In the genomic region with DNA sequence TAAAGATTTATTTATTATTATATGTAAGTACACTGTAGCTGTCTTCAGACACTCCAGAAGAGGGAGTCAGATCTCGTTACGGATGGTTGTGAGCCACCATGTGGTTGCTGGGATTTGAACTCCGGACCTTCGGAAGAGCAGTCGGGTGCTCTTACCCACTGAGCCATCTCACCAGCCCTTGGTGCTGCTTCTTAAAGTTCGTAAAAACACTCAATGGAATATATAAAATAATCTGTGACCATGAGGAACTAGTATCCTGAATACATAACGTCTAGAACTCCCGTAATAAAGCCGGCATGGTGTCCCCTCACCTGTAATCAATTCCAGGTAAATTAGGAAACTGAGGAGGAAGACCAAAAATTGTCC, we compare ENCODE assay signal across 8 mouse cellular contexts. TPM values are rescaled to one million over a fixed set of nuclear protein-coding genes. Genes with fewer than 3 reads are reported as not detected.
A peak's percentile ranks its signal among the peaks of the same experiment; 100 is the strongest.
DNase-seq lines count a peak whose midpoint lies in the region; ATAC-seq and TF ChIP-seq lines count a peak whose summit lies in the region.
"Not testable (repeated sequence)": the region's sequence is repeated elsewhere in the genome, so short reads cannot be mapped to it uniquely, and the experiment has no call there.

No protein-coding gene starts in this region.

- H3K9me3 ChIP-seq in forebrain, embryonic 16.5 days (ENCODE audit: control insufficient read depth, low read length); hindbrain, embryonic 12.5 days (replicated peaks); kidney, embryonic 15.5 days (replicated peaks); liver, embryonic 13.5 days (replicated peaks); midbrain, embryonic 13.5 days: not testable (repeated sequence)

- H3K27ac ChIP-seq in forebrain, embryonic 16.5 days (ENCODE audit: low read length); hindbrain, embryonic 12.5 days; spleen, adult 2 months (ENCODE audit: insufficient read depth, low read length): not testable (repeated sequence)
- peak overlapping the region; percentile 98; the same call in 1 of the 2 replicates for H3K27ac ChIP-seq in kidney, embryonic 15.5 days
- peak overlapping the region; percentile 45 for H3K27ac ChIP-seq in liver, embryonic 13.5 days
- peak overlapping the region; percentile 51; the same call in 1 of the 2 replicates for H3K27ac ChIP-seq in midbrain, embryonic 13.5 days

- ATAC-seq in forebrain, embryonic 16.5 days; hindbrain, embryonic 12.5 days (ENCODE audit: low FRiP score); kidney, embryonic 15.5 days (replicated peaks; ENCODE audit: low FRiP score); liver, embryonic 13.5 days (ENCODE audit: low read depth); midbrain, embryonic 13.5 days: not testable (repeated sequence)

- not testable (repeated sequence) for H3K27me3 ChIP-seq in forebrain, embryonic 16.5 days (replicated peaks; ENCODE audit: control insufficient read depth, insufficient read depth, low read length); hindbrain, embryonic 12.5 days; kidney, embryonic 15.5 days; liver, embryonic 13.5 days; midbrain, embryonic 13.5 days; spleen, adult 2 months (ENCODE audit: control insufficient read depth, insufficient read depth, low read length)

- not testable (repeated sequence) for H3K36me3 ChIP-seq in forebrain, embryonic 16.5 days (ENCODE audit: control insufficient read depth, insufficient read depth); hindbrain, embryonic 12.5 days; kidney, embryonic 15.5 days; liver, embryonic 13.5 days; midbrain, embryonic 13.5 days; spleen, adult 2 months (ENCODE audit: control insufficient read depth, insufficient read depth, low read length)

- peak; percentile 16 for DNase-seq in CD4-positive, CD25-positive, alpha-beta regulatory T cell, adult 2 months (ENCODE audit: low read depth, low spot score)
- peak; percentile 2 for DNase-seq in embryo, embryonic 9.5 days (ENCODE audit: extremely low spot score)
- DNase-seq in liver, embryonic 13.5 days; spleen, adult 2 months (ENCODE audit: low read depth in 1 of 2, low spot score in 2 of 2): not testable (repeated sequence)

- TF ChIP-seq POLR2A in spleen, adult 2 months (IDR thresholded peaks at IDR 0.05; ENCODE audit: low read depth, low read length) = not testable (repeated sequence)

- peaks cover 17% of the 10 kb centered on the region for H3K4me1 ChIP-seq in forebrain, embryonic 16.5 days (replicated peaks; ENCODE audit: control insufficient read depth, insufficient read depth, low read length)
- H3K4me1 ChIP-seq in hindbrain, embryonic 12.5 days = peaks cover 17% of the 10 kb centered on the region
- H3K4me1 ChIP-seq in kidney, embryonic 15.5 days = peaks cover 17% of the 10 kb centered on the region
- peaks cover 42% of the 10 kb centered on the region for H3K4me1 ChIP-seq in liver, embryonic 13.5 days (replicated peaks)
- peaks cover 18% of the 10 kb centered on the region for H3K4me1 ChIP-seq in midbrain, embryonic 13.5 days (replicated peaks)
- not testable (repeated sequence) for H3K4me1 ChIP-seq in spleen, adult 2 months (ENCODE audit: control insufficient read depth, insufficient read depth, insufficient read length)

- H3K9ac ChIP-seq in forebrain, embryonic 16.5 days (replicated peaks; ENCODE audit: low read depth, low read length); hindbrain, embryonic 12.5 days; midbrain, embryonic 13.5 days (replicated peaks): not testable (repeated sequence)
- H3K9ac ChIP-seq in kidney, embryonic 15.5 days = peak overlapping the region; percentile 99; the same call in 1 of the 2 replicates
- H3K9ac ChIP-seq in liver, embryonic 13.5 days = peak overlapping the region; percentile 23; the same call in 1 of the 2 replicates

- peak overlapping the region; percentile 90 for H3K4me3 ChIP-seq in forebrain, embryonic 16.5 days (replicated peaks; ENCODE audit: low read length)
- peak overlapping the region; percentile 82 for H3K4me3 ChIP-seq in hindbrain, embryonic 12.5 days
- H3K4me3 ChIP-seq in kidney, embryonic 15.5 days (replicated peaks) = peak overlapping the region; percentile 82
- peak overlapping the region; percentile 92 for H3K4me3 ChIP-seq in liver, embryonic 13.5 days (replicated peaks)
- peak overlapping the region; percentile 91 for H3K4me3 ChIP-seq in midbrain, embryonic 13.5 days (replicated peaks)
- H3K4me3 ChIP-seq in spleen, adult 2 months (ENCODE audit: extremely low read depth, insufficient read depth, insufficient read length) = peak overlapping the region; percentile 35

- 47% methylated on average over 7 of the region's 9 CpGs for WGBS in forebrain, embryonic 16.5 days
- 48% methylated on average over 7 of the region's 9 CpGs for WGBS in hindbrain, embryonic 12.5 days
- 42% methylated on average over 7 of the region's 9 CpGs for WGBS in kidney, embryonic 15.5 days
- WGBS in liver, embryonic 13.5 days (ENCODE audit: insufficient replicate concordance) = 39% methylated on average over 7 of the region's 9 CpGs
- 46% methylated on average over 7 of the region's 9 CpGs for WGBS in midbrain, embryonic 13.5 days
- 29% methylated on average over 9 of the region's 9 CpGs for WGBS in spleen, adult 2 months

- not testable (repeated sequence) for TF ChIP-seq CTCF in spleen, adult 2 months (IDR thresholded peaks at IDR 0.05; ENCODE audit: extremely low read depth, insufficient read depth, insufficient read length, insufficient replicate concordance)

- peak overlapping the region; percentile 23 for H3K4me2 ChIP-seq in forebrain, embryonic 16.5 days (ENCODE audit: low read length)
- H3K4me2 ChIP-seq in hindbrain, embryonic 12.5 days (replicated peaks) = peak overlapping the region; percentile 87; the same call in 1 of the 2 replicates
- H3K4me2 ChIP-seq in kidney, embryonic 15.5 days = peak overlapping the region; percentile 73
- H3K4me2 ChIP-seq in liver, embryonic 13.5 days = peak overlapping the region; percentile 83
- H3K4me2 ChIP-seq in midbrain, embryonic 13.5 days (replicated peaks) = peak overlapping the region; percentile 74

RNA-seq across cellular contexts. Expression of a gene that starts 0.3 kb away (rescaled TPM):
- polyA plus RNA-seq in forebrain, embryonic 16.5 days (2015; fragmentation: Nextera tagmentation; extraction: Ambion mirVana) = 184 and 187 TPM in 2 replicates
- 153 and 161 TPM in 2 replicates for polyA plus RNA-seq in hindbrain, embryonic 12.5 days (2016; fragmentation: Nextera tagmentation; extraction: Ambion mirVana)
- polyA plus RNA-seq in kidney, embryonic 15.5 days (2015; fragmentation: Nextera tagmentation; extraction: Ambion mirVana) = 99.3 and 105 TPM in 2 replicates
- 21.7 and 22.4 TPM in 2 replicates for polyA plus RNA-seq in liver, embryonic 13.5 days (2015; fragmentation: Nextera tagmentation; extraction: Ambion mirVana)
- polyA plus RNA-seq in midbrain, embryonic 13.5 days (2015; fragmentation: Nextera tagmentation; extraction: Ambion mirVana) = 171 and 183 TPM in 2 replicates
- 14.6 and 22.1 TPM in 2 replicates for polyA plus RNA-seq in spleen, adult 2 months (2012; rRNA removed)

RNA-seq across cellular contexts. Expression of a gene that starts 0.4 kb away (rescaled TPM):
- 150 and 161 TPM in 2 replicates for polyA plus RNA-seq in forebrain, embryonic 16.5 days (2015; fragmentation: Nextera tagmentation; extraction: Ambion mirVana)
- polyA plus RNA-seq in hindbrain, embryonic 12.5 days (2016; fragmentation: Nextera tagmentation; extraction: Ambion mirVana) = 179 and 194 TPM in 2 replicates
- polyA plus RNA-seq in kidney, embryonic 15.5 days (2015; fragmentation: Nextera tagmentation; extraction: Ambion mirVana) = 201 and 202 TPM in 2 replicates
- polyA plus RNA-seq in liver, embryonic 13.5 days (2015; fragmentation: Nextera tagmentation; extraction: Ambion mirVana) = 87.3 and 113 TPM in 2 replicates
- polyA plus RNA-seq in midbrain, embryonic 13.5 days (2015; fragmentation: Nextera tagmentation; extraction: Ambion mirVana) = 142 and 145 TPM in 2 replicates
- 18.1 and 18.7 TPM in 2 replicates for polyA plus RNA-seq in spleen, adult 2 months (2012; rRNA removed)

RNA-seq across cellular contexts. Expression of a gene that starts 31.1 kb away (rescaled TPM):
- polyA plus RNA-seq in forebrain, embryonic 16.5 days (2015; fragmentation: Nextera tagmentation; extraction: Ambion mirVana) = 7.0 and 10.3 TPM in 2 replicates
- polyA plus RNA-seq in hindbrain, embryonic 12.5 days (2016; fragmentation: Nextera tagmentation; extraction: Ambion mirVana) = 5.8 and 6.6 TPM in 2 replicates
- polyA plus RNA-seq in kidney, embryonic 15.5 days (2015; fragmentation: Nextera tagmentation; extraction: Ambion mirVana) = 20.0 and 24.6 TPM in 2 replicates
- 1.3 TPM in 2 replicates for polyA plus RNA-seq in liver, embryonic 13.5 days (2015; fragmentation: Nextera tagmentation; extraction: Ambion mirVana)
- polyA plus RNA-seq in midbrain, embryonic 13.5 days (2015; fragmentation: Nextera tagmentation; extraction: Ambion mirVana) = 8.7 and 9.2 TPM in 2 replicates
- 0.72 and 0.74 TPM in 2 replicates for polyA plus RNA-seq in spleen, adult 2 months (2012; rRNA removed)

RNA-seq across cellular contexts. Expression of a gene that starts 33.0 kb away (rescaled TPM):
- polyA plus RNA-seq in forebrain, embryonic 16.5 days (2015; fragmentation: Nextera tagmentation; extraction: Ambion mirVana) = 45.0 and 53.6 TPM in 2 replicates
- 70.8 and 74.1 TPM in 2 replicates for polyA plus RNA-seq in hindbrain, embryonic 12.5 days (2016; fragmentation: Nextera tagmentation; extraction: Ambion mirVana)
- 34.5 and 36.4 TPM in 2 replicates for polyA plus RNA-seq in kidney, embryonic 15.5 days (2015; fragmentation: Nextera tagmentation; extraction: Ambion mirVana)
- polyA plus RNA-seq in liver, embryonic 13.5 days (2015; fragmentation: Nextera tagmentation; extraction: Ambion mirVana) = 2.1 and 3.2 TPM in 2 replicates
- polyA plus RNA-seq in midbrain, embryonic 13.5 days (2015; fragmentation: Nextera tagmentation; extraction: Ambion mirVana) = 47.9 and 55.5 TPM in 2 replicates
- polyA plus RNA-seq in spleen, adult 2 months (2012; rRNA removed) = 12.3 and 16.0 TPM in 2 replicates

RNA-seq across cellular contexts. Expression of a gene that starts 34.9 kb away (rescaled TPM):
- 0.41 TPM in 1 of 2 replicates, not detected in the other for polyA plus RNA-seq in forebrain, embryonic 16.5 days (2015; fragmentation: Nextera tagmentation; extraction: Ambion mirVana)
- polyA plus RNA-seq in hindbrain, embryonic 12.5 days (2016; fragmentation: Nextera tagmentation; extraction: Ambion mirVana) = not detected in 2 replicates
- polyA plus RNA-seq in kidney, embryonic 15.5 days (2015; fragmentation: Nextera tagmentation; extraction: Ambion mirVana) = 87.3 and 99.8 TPM in 2 replicates
- polyA plus RNA-seq in liver, embryonic 13.5 days (2015; fragmentation: Nextera tagmentation; extraction: Ambion mirVana) = 31.8 and 33.9 TPM in 2 replicates
- polyA plus RNA-seq in midbrain, embryonic 13.5 days (2015; fragmentation: Nextera tagmentation; extraction: Ambion mirVana) = not detected in 2 replicates
- 1.9 and 2.2 TPM in 2 replicates for polyA plus RNA-seq in spleen, adult 2 months (2012; rRNA removed)

Comparison
In these comparisons a context has a peak if more than half of its experiments do, and no peak if none do; other contexts are left out.
1. H3K4me2 ChIP-seq: peak in every context shown above with its lines; median percentile 87 in hindbrain, embryonic 12.5 days; 83 in liver, embryonic 13.5 days; 74 in midbrain, embryonic 13.5 days; 73 in kidney, embryonic 15.5 days; 23 in forebrain, embryonic 16.5 days.
2. H3K4me3 ChIP-seq: peak in every context shown above with its lines; median percentile 92 in liver, embryonic 13.5 days; 91 in midbrain, embryonic 13.5 days; 90 in forebrain, embryonic 16.5 days; 82 in hindbrain, embryonic 12.5 days; 82 in kidney, embryonic 15.5 days; 35 in spleen, adult 2 months.